Mouse (Mus musculus) brain, embryonic 14.5 days (tissue): ENCODE measurements around the gene Obscn.

Experiments used
- CTCF ChIP-seq: fragments of 200-500 bp; IDR thresholded peaks from 2 replicates; pipeline ENCODE4 v1.5.1; 2012; ENCODE audit warnings: inconsistent platforms, mild to moderate bottlenecking, moderate library complexity, borderline replicate concordance; ENCODE audit not compliant: insufficient read depth, insufficient read length; ENCODE audit errors: extremely low read depth
- POLR2A ChIP-seq: fragments of 200-500 bp; IDR thresholded peaks from 2 replicates; pipeline ENCODE4 v1.6.1; 2012; ENCODE audit warnings: mild to moderate bottlenecking, inconsistent platforms, borderline replicate concordance; ENCODE audit not compliant: poor library complexity, insufficient read depth, insufficient read length, severe bottlenecking; ENCODE audit errors: extremely low read depth

DNA sequence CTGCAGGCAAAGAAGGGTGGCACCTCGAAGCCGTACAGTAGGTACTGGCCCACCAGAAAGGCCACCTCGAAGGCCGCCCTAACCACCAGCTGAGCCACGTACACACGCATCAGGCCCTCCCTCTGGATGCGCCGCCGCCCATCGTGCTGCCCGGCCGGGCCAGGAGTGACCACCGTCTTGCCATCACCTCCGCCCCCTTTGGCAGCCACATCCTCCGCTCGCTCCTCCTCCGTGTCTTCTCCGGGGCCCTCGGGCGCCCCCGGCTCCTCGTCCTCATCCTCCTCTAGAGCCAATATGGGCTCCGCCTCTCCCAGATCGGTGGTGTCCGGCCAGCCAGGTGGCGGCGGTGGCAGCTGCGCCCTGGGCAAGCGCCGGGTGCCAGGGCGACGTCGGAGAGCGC, 40.7 kb upstream of the Obscn start:
- TF ChIP-seq CTCF (no peak), POLR2A (no peak)
